Mouse (Mus musculus): ENCODE measurements around the gene Fbxo36. TPM values are rescaled to one million over a fixed set of nuclear protein-coding genes. Genes with fewer than 3 reads are reported as not detected.

Gene Fbxo36
- total RNA-seq (2021) (10 to 100 TPM; 13.9 to 16.7 TPM), polyA plus RNA-seq (2012; rRNA removed) (7.6 and 8.9 TPM in 2 replicates)
- long read RNA-seq, transcript Fbxo36-201 (4 exons, 901 nt): major isoform, 14 of 14 reads
- long read RNA-seq, partial matches to known transcripts: 0 of 14 reads
- long read RNA-seq, other reads (novel, unspliced or antisense): 0 of 14 reads

DNA sequence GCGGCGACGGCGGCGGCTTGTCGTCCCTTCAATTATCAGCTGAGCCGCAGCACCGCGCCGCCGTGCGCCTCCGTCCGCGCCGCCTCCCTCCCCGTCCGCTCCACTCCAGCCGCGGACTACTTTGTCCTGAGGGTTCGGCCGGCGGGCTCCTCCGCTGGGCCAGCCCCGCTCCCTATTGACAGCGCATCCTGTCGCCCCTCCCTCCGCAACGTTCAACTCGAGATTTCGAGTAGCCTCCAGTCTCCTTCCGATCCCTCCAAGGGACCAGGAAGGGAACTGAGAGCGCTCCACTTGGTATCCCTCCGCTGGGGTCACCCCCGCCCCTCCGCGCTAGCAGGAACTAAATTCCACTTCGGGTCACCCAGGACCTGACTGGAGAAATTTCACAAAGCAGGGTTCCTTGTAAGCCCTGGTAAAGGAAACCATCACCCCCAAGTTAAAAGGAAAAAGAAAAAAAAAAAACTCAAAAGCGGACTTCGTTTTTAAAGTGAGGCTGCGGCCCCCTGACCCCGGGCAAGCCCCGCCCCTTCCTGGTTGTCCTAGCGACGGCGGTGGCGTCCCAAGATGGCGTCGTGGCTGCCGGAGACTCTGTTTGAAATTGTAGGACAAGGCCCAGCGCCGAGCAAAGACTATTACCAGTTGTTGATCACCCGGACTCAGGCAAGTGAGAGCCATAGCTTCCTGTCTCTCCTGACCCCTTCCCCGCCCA, at the start of gene Fbxo36:
Gene Fbxo36, plus strand, starts transcription at position 533 of the 709 bp plus-strand sequence.
- peak; percentile 95 for DNase-seq

DNA sequence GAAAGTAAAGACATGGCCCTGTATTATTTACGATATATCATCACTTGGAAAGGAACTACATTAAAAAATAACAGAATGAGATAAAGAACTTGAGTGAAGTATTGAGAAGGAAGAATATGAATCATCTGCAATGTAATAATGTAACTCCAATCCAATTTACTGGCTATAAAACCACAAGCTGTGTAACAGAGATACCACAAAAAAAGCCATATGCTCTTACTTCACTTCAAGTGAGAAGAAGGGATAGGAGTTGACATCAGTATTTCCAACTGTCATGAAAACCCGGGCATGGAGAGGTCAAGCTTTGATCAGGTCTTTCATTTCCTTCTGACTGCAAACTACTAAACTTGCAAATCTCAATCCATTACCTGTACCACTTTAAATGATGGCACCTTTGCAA, 48.2 kb upstream of the Fbxo36 start:
- no peak for DNase-seq

DNA sequence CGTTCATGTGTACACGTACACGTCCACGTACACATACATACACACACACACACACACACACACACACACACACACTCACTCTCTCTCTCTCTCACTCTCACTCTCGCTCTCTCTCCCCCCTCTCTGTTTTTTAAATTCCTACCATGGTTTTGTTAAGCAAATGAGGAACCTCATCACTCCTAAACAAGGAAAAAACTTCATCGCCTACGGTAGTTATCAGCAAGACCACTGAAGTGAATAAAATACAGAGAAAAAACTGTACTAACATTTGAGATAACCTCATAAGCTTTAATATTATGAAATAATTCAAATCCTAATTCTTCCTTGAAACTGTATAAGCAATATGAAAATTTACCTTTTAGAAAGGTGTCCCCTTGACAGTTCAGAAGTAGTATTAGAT, 44.3 kb upstream of the Fbxo36 start:
- no peak for DNase-seq

DNA sequence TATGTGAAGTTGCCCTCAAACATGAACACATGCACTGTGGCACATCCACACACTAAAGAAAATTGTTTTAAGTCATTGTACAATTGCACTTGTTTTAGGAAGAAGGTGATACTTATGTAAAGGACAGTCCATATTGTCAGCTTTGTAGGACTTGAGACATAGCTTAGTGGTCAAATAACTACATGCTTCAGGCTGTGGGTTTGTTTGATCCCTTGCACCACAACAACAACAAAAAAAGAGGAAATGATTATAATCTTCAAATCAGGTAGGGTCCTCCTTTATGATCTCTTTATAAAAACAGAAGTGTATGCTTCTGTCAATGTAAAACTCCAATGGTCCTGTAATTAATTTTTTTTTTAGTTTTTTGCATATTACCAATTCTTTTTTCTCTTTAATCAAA, 40.5 kb upstream of the Fbxo36 start:
- DNase-seq: no peak

DNA sequence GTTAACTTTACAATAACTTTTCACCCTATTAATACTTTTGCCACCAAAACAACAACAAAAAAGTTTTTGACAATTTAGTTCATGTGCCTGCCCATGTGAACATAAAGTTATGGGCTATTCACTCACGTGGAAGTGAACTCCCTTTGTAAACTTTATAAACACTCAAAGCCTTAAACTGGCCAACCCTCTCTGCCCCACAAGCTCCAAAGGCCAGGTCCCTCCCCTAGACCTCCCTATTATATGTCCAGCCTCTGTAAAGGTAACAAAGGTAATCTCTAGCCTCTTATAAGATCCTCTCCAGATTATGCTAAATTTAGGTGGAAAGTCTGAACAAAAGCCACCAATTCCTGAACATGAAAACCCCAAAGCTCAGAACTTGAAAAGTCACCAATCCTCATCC, 35.9 kb upstream of the Fbxo36 start:
- no peak for DNase-seq

DNA sequence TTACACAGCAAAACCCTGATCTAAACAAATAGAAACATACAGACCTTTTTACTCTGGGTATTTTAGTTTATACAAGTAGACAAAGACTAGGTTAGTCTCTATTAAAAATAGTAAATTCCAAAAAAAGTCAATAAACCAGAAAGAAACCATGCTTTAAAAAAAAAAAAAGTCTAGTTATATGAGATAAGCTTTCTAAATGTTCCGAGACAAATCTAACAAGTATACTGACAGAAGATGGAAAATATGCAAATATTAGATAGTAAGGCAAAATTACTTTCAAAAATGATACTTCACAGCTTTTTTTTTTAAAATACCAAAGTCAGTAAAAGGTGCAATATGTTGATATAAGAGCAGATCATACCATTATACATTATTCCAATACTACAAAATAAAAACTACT, 22.0 kb upstream of the Fbxo36 start:
- no peak for DNase-seq

DNA sequence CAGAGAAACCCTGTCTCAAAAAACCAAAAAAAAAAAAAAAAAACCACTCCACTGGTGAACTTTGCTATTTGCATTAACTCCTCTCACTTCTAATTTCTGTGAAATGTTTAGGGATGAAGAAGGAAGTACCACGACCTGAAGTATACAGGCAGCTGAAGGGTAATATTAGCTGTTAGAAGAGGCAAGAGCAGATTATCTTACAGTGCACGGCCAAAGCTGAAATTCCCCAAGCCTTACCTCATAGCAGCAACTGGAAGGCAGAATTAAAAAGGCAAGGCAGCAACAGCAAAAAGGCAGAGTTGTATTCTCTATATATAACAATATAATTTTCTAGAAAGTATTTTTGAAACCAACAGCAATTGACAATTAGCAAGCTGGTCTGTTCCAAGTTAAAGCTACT, 14.6 kb upstream of the Fbxo36 start:
- DNase-seq: no peak

DNA sequence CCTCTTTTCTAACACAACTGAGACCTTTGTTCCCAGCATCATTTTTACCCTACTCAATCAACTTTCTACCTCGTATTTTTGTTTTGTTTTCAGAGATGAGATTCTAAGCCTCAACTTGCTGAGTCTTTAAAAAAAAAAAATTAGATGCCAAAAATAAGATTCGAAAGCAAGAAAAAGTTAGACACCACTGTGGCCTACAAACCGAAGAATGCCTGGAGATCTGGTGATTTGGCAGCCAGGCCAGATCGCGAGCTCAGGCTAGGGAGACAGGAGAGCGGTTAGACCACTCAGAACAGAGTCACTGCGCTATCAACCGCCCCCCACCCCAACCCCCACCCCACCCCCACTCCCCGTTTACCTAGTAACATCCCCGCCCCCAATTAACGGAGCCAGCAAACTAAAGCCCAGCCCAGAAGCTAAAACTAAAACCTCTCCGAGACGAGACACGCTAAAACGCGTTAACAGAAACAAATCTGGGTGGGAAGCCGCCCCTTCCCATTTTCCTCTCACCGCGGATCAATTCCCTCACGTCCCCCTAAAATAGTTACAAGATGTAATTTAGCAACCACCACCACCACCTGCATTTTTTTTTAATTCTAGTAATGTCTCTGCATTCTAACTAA, 2.0 kb upstream of the Fbxo36 start:
- DNase-seq: peak; percentile 31

DNA sequence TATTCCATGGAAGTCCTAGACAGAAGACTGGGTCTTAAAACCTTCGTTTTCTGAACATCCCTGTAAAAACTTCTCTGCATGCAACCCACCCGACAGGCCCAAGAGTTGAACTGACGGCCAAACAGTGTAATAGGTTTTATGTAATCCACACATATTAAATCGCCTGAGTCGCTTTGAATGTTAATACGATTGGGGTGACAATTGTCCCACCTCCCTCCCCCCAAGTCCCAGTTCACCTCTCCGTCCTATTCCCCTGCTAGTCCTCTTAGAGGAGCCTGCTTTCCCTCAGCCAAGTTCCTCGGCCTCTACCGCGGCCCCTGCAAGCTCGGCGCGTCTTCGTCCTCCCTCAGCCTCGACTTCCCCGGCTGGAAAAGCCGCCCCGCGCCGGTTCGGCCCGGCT, 1.5 kb upstream of the Fbxo36 start:
- DNase-seq: no peak

DNA sequence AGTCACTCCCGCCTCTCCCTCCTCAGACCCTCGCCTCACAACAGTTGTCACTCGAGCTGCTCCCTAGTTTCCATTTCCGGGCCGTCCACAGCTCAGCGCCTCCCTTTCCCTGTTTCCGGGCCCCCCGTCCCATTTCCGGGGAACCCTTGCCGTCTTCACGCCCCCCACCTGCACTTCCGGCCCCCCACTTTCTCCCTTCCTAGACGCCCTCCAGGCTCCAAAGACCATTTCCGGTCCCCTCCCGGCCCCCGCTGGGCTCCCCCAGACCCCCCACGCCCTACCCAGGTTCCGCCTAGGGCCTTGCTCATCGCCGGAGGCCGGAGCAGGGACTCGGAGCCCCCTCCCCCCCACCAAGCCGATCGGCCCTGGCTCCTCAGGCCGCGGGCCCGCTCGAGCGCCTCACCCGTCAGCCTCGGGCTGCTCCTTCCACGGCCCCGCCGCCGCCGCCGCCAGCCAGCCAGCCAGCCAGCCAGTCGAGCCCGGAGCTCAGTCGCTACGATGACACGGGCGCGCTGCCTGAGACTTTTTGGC, 955 bp upstream of the Fbxo36 start:
- peak; percentile 82 for DNase-seq

DNA sequence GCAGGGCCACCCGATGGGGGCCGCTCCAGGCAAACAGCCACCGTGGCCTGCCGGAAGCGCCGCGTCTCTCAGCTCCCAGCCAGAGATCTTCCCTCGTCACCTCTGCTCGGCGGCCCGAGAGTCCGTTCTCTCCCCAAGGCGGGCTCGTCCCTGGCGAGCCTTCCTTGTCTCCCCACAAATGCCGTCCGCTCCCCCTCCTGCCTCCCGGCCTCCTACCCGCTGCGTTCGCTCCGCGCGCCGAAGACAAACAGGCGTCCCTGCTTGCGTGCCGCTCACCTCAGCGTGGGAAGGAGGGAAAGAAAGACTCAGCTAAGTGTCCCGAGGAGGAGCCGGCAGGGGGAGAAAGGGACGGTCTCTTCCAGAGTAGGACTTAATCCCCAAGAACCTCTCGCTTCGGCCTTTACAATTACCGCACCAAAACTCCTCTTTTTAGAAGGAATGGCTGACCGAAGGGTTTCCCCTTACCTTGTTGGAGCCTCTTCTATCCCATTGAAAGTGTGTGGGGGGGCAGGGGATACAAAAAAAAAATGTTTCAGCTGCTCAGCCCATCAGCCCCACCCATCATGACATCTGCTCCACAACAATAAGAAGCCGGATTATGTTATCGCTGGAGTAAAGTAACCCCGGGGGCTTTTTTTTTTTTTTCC, 500 bp downstream of the Fbxo36 start, which contains the start of gene Trip12:
Gene Trip12, minus strand, starts transcription at position 499 of the 647 bp plus-strand sequence.
- DNase-seq: no peak

DNA sequence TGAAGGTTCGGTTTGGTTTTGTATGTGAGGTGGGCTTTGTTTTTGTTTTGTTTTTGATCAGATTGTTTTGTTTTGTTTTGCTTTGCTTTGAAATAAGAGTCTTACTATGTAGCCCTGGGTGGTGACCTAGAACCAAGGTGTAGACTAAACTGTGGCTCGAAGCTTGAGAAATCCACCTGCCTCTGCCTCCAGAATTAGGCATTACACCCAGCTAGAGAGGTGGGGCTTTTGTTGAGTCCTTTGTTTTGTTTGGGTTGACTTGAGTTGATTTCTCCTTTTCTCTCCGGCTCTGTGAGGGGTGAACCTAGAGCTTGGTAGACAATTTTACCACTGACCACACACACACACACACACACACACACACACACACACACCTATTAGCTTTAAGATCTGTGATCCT, 1.4 kb downstream of the Fbxo36 start:
- DNase-seq: no peak

DNA sequence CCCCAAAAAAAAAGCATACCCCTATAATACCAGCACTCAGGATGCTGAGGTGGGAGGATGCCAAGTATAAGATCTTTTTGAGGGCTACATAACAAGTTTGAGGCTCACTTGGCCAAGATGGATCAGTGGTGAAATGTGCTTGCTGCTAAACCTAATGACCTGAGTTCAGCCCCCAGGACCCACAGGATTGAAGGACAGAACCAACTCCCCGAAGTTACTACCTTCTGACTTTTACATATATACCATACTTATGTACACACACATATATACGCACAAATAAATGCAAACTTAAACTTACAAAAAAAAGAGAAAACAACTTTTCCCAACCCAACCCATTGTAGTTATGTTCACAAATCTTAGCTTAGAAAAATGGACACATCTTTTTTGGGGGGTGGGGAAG, 3.7 kb downstream of the Fbxo36 start:
- DNase-seq: no peak

DNA sequence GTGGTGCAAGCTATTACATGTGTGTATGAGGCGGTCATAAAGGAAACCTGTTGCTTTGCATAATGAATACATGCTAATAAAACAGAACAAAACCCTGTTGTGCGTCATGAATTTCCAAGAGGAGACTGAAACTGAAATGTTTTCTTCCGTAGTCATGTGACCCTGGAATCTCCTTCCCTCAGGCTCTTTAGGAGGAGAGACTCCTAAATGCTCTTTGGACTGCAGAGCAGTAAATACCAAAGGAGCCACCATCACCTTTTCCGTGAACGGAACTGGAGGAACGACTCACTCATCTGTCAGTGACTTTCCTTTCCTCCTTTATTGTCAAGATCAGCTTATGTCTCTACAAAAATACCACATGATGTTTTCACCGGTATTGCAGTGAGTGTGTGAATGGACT, 8.1 kb downstream of the Fbxo36 start:
- DNase-seq: no peak

DNA sequence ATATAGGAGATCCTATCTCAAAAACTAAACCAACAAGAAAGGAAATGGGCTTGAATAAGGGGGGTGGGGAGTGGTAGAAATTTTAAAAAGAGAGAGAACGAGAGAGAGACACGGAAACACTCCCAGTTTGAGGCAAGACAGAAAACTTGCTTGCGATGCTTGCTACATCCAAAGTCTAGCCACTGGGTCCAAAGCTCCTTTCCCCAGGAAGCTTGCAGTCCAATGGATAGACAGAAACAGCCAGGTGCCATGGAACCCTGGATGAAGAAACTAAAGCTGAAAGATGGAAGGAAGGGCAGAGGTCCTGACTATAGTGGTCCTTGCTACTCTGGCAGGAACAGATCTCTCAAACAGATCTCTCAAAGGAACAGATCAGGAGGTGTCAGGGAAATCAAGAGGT, 8.7 kb downstream of the Fbxo36 start:
- no peak for DNase-seq

DNA sequence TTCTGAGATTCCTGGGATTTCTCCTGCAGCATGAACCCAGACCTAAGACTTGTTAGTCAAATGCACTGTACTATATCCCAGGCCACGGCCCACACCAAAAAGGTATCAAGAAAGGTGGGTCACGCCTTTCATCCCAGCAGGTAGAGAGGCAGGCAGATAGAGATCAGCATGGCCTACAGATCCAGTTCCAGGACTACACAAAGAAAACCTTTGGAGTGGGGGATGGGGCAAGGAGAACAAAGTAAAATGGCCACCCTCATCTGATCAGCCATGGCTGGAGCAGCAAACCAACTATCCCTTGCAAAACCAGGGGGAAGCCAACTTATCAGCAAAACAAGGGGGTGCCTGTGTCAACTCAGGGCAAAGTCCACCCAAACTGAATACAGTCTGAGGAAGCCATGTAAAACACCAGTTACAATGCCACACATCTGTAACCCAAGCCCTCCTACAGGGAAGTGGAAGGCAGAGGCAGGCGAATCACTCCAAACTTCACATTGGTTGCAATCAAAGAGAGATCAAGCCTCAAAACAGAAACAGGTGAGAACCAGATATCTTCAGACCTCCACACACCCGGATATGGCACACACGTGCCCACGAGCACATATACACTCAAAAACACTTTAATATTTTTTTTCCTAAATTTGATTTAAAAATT, 9.3 kb downstream of the Fbxo36 start:
- no peak for DNase-seq

DNA sequence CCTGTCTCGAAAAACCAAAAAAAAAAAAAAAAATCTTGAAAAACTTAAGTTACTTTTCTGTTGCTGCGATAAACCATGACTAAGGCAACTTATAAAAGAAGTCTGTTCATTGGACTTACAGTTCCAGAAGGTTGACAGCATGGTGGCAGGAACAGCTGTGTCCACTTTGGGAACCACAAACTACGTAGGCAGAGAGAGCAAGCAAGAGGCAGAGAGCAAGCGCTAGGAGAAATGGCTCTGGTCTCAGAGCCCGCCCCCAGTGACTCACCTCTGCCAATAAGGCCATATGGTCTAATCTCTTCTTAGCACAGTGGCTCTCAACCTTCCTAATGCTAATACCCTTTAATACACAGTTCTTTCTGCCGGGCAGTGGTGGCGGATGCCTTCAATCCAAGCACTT, 10.2 kb downstream of the Fbxo36 start:
- no peak for DNase-seq

DNA sequence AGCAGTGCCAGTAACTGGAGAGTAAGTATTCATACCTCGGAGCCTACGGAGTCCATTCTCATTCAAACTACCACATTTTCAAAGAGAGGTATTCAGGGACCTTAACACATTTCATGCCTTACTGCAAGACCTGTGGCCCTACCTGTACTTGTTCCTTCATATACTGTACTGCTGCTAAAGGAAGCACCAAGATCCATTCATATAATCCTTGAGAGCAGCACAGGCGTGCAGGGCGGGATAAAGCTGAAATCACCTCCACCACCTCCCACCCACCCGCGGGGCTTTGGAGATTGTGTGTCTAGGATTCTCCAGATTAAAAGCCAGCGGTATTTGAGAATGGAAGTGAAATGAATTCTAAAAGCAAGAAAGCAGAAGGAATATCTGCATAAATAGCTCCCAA, 10.8 kb downstream of the Fbxo36 start:
- no peak for DNase-seq

DNA sequence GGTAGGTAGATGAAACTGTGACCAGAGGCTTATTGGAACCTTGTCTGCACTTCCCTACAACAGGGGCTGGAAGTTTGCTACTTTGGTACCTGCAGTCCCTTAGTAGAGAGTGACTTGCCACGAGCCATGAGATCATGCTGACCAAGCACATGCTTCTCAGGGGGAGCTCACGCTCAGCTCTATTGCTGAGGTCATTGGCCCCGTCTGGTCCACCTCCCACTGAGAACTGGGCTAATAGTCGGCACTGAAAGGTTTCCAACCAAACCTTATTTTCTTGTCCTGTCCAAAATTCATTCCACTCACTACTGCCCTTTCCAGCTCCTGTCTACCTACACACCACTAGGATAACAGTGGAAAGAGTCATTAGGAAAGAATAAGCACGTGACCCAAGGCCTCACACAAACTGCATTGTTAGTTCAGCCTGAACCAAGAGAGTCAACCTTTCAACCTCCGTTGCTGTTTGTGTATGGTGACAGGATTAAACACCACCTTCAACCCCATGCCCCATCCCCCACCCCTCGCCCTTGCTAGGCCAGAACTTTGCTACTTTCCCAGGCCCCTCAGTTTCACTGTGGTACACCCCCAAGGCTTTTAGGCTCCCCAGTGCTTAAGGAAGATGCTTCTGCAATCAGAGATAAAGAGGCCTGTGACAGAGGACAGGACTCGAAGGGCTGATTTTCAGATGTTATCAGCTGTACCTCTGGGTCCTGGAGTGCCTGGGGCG, 12.0 kb downstream of the Fbxo36 start:
- DNase-seq: no peak

DNA sequence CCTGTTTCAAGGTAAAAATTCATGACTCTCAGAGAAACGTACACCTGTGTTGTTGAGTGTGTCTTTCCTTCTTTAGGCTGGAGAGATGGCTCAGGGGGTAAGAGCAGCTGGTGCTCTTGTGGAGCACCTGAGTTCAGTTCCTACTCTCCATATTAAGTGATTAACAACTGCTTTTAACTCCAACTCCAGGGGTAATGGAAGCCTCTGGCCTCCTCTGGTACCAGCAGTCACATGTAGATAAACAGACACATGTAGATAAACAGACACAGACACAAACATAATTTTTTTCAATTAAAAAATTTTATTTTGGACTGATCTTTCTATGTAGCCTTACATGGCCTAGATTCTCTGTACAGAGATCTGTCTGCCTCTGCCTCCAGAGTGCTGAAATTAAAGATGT, 14.1 kb downstream of the Fbxo36 start:
- DNase-seq: no peak

DNA sequence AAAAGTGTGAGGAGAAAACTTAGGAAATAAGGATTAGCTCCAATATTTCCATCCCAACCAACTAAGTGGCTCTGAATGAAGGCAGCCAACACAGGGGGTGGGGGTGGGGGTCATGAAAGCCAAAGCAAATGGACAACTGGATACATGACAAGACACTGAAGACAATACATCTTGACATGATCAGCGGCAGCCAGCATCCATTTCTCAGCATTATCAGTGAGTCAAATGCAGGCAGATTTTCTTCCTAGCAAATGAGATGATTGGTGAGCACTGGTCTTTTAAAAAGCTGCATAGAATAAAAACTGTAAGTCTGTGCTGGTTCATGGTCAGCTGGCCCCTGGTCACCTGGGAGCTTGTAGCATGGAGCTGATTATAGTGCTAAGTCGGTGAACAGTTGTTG, 15.3 kb downstream of the Fbxo36 start:
- no peak for DNase-seq

DNA sequence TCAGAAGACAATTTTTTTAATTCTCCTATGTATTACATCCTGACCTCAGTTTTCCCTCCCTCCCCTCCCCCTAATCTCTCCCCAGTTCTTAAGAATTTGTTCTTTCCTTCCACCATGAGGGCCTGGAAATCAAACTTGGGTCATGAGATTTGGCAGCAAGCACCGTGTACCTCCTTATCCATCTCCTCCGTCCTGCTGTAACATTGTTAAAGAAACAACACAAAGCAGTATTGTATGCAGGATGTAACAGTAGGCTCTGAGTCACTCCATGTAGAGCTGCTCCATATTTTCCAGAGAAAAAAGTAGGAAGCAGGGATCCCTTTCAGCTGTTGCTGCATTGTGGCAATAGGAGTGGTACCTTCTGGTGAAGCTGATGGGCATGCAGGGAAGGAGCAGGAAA, 16.1 kb downstream of the Fbxo36 start:
- DNase-seq: no peak
